Mouse (Mus musculus) liver, embryonic 14.5 days (tissue): ENCODE measurements at regions not wholly inside any gene's neighbourhood (a gene's known extent, or its start where the extent isn't known, plus 50 kb on each side); places are given as distances from the start of the nearest gene placed in this dataset.

Source experiments
- CTCF ChIP-seq: IDR thresholded peaks from 2 replicates; pipeline ENCODE4 v1.5.1; 2016; ENCODE audit warnings: antibody characterized with exemption, low read depth, control low read depth
- EP300 ChIP-seq: IDR thresholded peaks from 2 replicates; pipeline ENCODE4 v1.6.1; 2016; ENCODE audit warnings: antibody characterized with exemption, low read depth

- TF ChIP-seq CTCF: no peak
- no peak for TF ChIP-seq EP300
Observed at GRCm38 (mm10) chr11:37882717-37883116, 647.0 kb upstream of the Tenm2 start.
